Mouse (Mus musculus): ENCODE data around the gene Anks1b.

DNA sequence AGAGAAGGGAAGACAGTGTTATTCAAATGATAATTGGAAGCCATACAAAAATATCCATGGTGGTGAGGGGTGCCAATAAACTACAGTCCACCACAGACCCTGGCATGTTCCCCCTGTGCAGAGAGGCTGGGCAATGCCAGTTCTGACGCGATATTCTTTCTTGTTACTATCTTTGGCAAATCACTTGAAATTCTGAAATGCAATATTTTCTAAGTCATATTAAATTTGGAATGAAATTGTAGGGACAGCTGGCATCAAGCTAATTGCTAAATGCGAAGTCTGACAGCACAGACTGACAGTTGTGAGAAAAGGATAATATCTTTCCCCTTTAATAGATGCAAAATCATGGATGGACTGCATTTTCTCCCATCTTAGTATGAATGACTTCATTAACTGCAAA lies 103.3 kb downstream of the Anks1b start:
- TF ChIP-seq CTCF (IDR thresholded peaks at IDR 0.05) = no peak
- no peak for TF ChIP-seq EP300 (IDR thresholded peaks at IDR 0.05)

Measured in lung, postnatal 0 days (tissue).